Mouse (Mus musculus) thymus, adult 2 months (tissue): ENCODE data around the gene Slc25a13. TPM values are rescaled to one million over a fixed set of nuclear protein-coding genes. Genes with fewer than 3 reads are reported as not detected.

Experiments used
- DNase-seq: peaks from one replicate; pipeline ENCODE4 v3.0.0; 2021
- H3K27ac ChIP-seq: fragments of 200-500 bp; 2 replicates; pipeline ENCODE4 v1.5.1; 2012; ENCODE audit warnings: low read length, control low read depth; ENCODE audit not compliant: control insufficient read depth, insufficient read depth
- H3K27me3 ChIP-seq: fragments of 200-500 bp; 2 replicates; pipeline ENCODE4 v1.6.1; 2012; ENCODE audit warnings: mild to moderate bottlenecking, low read length, moderate library complexity, mixed read lengths; ENCODE audit not compliant: control insufficient read depth, insufficient read depth
- H3K36me3 ChIP-seq: fragments of 200-500 bp; 2 replicates; pipeline ENCODE4 v1.6.1; 2012; ENCODE audit warnings: mild to moderate bottlenecking, low read length, moderate library complexity; ENCODE audit not compliant: control insufficient read depth, insufficient read depth
- H3K4me1 ChIP-seq: fragments of 200-500 bp; replicated peaks from 2 replicates; pipeline ENCODE4 v1.6.1; 2012; ENCODE audit warnings: low read length; ENCODE audit not compliant: control insufficient read depth, insufficient read depth
- H3K4me3 ChIP-seq: fragments of 200-500 bp; 2 replicates; pipeline ENCODE4 v1.5.1; 2012; ENCODE audit warnings: mild to moderate bottlenecking, low read length, control low read depth, moderate library complexity; ENCODE audit not compliant: control insufficient read depth, insufficient read depth
- CTCF ChIP-seq: fragments of 200-500 bp; IDR thresholded peaks from 2 replicates; pipeline ENCODE4 v1.5.1; 2012; ENCODE audit warnings: mild to moderate bottlenecking, control low read depth, low read length, moderate library complexity, borderline replicate concordance; ENCODE audit not compliant: control insufficient read depth, poor library complexity, insufficient read depth; ENCODE audit errors: extremely low read depth
- POLR2A ChIP-seq: fragments of 200-500 bp; IDR thresholded peaks from 2 replicates; pipeline ENCODE4 v1.6.1; 2012; ENCODE audit warnings: mild to moderate bottlenecking, low read length, control low read depth, moderate library complexity; ENCODE audit not compliant: control insufficient read depth, poor library complexity, insufficient read depth; ENCODE audit errors: extremely low read depth
- WGBS: fragments of 180-500 bp; shearing (Covaris S2); methylation state at CpG from one replicate; pipeline ENCODE4 v1.1.7; 2018; 5-methylcytosine and 5-hydroxymethylcytosine counted together
- polyA plus RNA-seq: library from polyadenylated mRNA; depleted of rRNA; stranded (reverse); fragments of >200 nt; gene quantifications from 2 replicates; pipeline ENCODE4 v1.2.3, GENCODE M21; 2012

The Slc25a13 gene
- polyA plus RNA-seq, 1 experiment: 9.2 TPM

DNA sequence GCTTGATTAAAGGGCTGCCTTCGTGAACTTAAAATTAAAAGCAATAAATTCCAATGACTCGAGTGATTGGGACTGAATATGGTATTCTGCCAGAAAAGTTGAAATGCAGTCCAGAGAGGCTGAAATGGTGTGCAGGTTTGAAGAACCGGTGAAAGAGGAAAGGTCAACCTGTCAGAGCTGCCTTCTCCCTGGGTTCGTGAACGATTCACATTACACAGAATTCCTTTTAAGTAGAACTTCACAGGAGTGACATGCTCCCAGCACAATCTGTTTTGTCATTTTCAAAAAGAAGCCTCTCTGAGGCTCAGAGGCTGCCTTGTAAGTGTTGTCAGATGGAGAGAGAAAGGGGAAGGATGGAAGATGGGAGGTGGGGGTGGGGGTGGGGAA is 860 bp downstream of the Slc25a13 start:
- TF ChIP-seq POLR2A: no peak
- TF ChIP-seq CTCF: no peak
- Histone ChIP-seq H3K4me3 (peak overlapping the region; percentile 68), H3K27ac (no peak overlapping the region), H3K36me3 (no peaks in the 10 kb centered on the region), H3K27me3 (no peaks in the 10 kb centered on the region), H3K4me1 (peaks cover 6% of the 10 kb centered on the region; the same call in 1 of the 2 replicates)
- 47% methylated on average over 5 of the region's 5 CpGs for WGBS
- DNase-seq: no peak

GRCm38 (mm10) chr6:6212360-6213310 is 4.3 kb downstream of the Slc25a13 start:
- no peak overlapping the region for H3K27ac ChIP-seq
- DNase-seq: no peak
- 95% methylated on average over 8 of the region's 8 CpGs for WGBS

DNA sequence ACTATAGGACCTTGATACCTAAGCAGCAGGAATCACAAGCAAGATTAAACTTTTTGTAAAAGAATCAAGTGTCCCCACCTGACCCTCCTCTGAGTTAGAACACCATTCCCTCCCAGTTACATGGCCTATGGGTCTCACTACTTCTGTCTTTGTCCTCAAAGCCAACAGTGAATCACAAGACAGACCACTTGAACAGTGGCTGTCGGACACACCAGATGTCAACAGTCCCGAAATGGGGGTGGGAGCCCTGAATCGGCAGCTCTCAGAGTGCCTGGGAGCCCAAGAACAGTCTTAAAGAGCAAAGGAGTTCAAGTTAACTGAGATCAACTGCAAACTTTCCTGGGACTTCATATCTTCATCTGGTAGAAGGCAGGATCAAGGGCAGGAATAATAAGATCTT is 5.0 kb downstream of the Slc25a13 start:
- H3K27ac ChIP-seq: no peak overlapping the region
- whole genome bisulfite sequencing: 96% methylated on average over 3 of the region's 3 CpGs
- no peak overlapping the region for H3K4me3 ChIP-seq
- peaks cover 6% of the 10 kb centered on the region; the same call in 1 of the 2 replicates for H3K4me1 ChIP-seq
- no peaks in the 10 kb centered on the region for H3K27me3 ChIP-seq
- no peak for TF ChIP-seq POLR2A
- TF ChIP-seq CTCF: no peak
- no peak for DNase-seq
- no peaks in the 10 kb centered on the region for H3K36me3 ChIP-seq

More at GRCm38 (mm10) chr6:6212360-6213310, 4.3 kb downstream of the Slc25a13 start:
- Histone ChIP-seq H3K4me1 (peaks cover 6% of the 10 kb centered on the region; the same call in 1 of the 2 replicates), H3K4me3 (no peak overlapping the region), H3K36me3 (no peaks in the 10 kb centered on the region), H3K27me3 (no peaks in the 10 kb centered on the region)
- no peak for TF ChIP-seq POLR2A
- no peak for TF ChIP-seq CTCF

DNA sequence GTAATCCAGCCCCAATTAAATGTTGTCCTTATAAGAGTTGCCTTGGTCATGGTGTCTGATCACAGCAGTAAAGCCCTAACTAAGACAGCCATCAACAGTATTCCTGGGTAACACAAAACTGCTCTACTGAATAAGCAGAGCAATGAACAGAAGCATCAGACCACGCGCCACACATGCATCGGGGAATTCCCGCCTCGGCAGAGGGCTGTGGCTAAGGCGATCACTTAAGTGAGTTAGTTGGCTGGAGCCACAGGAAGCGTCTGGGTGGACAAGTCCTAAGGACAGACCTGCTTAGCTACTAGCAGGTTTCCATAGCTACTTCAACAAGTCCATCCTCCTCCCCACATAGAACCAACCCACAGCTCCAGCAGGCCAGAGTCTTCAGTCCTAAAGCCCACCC is 6.3 kb downstream of the Slc25a13 start:
- H3K4me1 ChIP-seq: no peaks in the 10 kb centered on the region
- 95% methylated on average over 7 of the region's 7 CpGs for WGBS
- H3K4me3 ChIP-seq: no peak overlapping the region
- no peaks in the 10 kb centered on the region for H3K36me3 ChIP-seq
- H3K27ac ChIP-seq: no peak overlapping the region
- H3K27me3 ChIP-seq: no peaks in the 10 kb centered on the region
- no peak for TF ChIP-seq CTCF
- TF ChIP-seq POLR2A: no peak
- DNase-seq: no peak

DNA sequence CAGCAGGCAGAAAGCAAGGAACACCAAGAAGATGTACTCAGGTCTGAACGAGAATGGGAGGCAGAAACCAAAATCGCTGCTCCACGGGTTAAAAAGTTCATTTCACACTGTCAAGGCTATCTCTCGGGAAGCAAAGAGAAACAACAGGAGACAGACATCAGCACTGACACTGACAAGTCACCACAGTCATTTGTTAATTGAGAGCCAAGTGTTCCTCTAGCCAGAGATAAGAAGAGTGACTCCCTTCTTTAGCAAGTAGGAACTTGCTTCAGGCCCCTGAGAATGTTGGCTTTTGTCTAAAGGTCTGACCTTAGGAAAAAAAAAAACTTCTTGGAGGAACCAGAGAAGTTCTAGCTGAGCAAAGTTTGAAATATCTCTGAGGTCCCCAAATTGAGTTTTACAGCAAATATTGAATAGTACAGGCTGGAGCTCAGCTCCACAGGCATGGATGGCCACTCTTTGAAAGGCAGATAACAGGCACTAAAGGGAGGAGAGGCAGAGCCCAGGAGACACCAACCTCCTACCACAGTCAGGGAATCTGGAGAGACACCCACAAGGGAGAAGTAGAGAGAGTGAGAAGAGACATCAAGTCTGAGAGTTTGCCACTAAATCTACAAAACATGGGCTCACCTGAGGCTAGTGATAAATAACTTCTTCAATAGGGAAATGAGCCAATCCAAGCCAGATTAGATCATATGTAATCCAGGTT is 8.5 kb downstream of the Slc25a13 start:
- Histone ChIP-seq H3K36me3 (no peaks in the 10 kb centered on the region), H3K27ac (no peak overlapping the region), H3K27me3 (no peaks in the 10 kb centered on the region), H3K4me1 (no peaks in the 10 kb centered on the region), H3K4me3 (no peak overlapping the region)
- no peak for TF ChIP-seq POLR2A
- no peak for TF ChIP-seq CTCF
- 88% methylated on average over 4 of the region's 4 CpGs for WGBS
- no peak for DNase-seq

- TF ChIP-seq CTCF (no peak), POLR2A (no peak)
- no peaks in the 10 kb centered on the region for H3K36me3 ChIP-seq
- WGBS: 92% methylated on average over 3 of the region's 3 CpGs
- no peak overlapping the region for H3K27ac ChIP-seq
- DNase-seq: no peak
- no peaks in the 10 kb centered on the region for H3K4me1 ChIP-seq
- H3K27me3 ChIP-seq: no peaks in the 10 kb centered on the region
- no peak overlapping the region for H3K4me3 ChIP-seq
Observed at GRCm38 (mm10) chr6:6207836-6208235, 9.1 kb downstream of the Slc25a13 start.

- 77% methylated on average over 1 of the region's 1 CpGs for WGBS
- H3K4me1 ChIP-seq: no peaks in the 10 kb centered on the region
- no peaks in the 10 kb centered on the region for H3K27me3 ChIP-seq
- DNase-seq: no peak
- H3K36me3 ChIP-seq: no peaks in the 10 kb centered on the region
- no peak overlapping the region for H3K4me3 ChIP-seq
- TF ChIP-seq CTCF: no peak
- TF ChIP-seq POLR2A: no peak
- no peak overlapping the region for H3K27ac ChIP-seq
Observed at GRCm38 (mm10) chr6:6207395-6207794, 9.6 kb downstream of the Slc25a13 start.
